Mouse (Mus musculus) heart, postnatal 0 days (tissue): ENCODE results near the gene Pzp.

Source experiments
- CTCF ChIP-seq: IDR thresholded peaks from 2 replicates; pipeline ENCODE4 v1.5.1; 2016; ENCODE audit warnings: antibody characterized with exemption, control low read depth, low read depth
- EP300 ChIP-seq: IDR thresholded peaks from 2 replicates; pipeline ENCODE4 v1.6.1; 2016; ENCODE audit warnings: antibody characterized with exemption, low read depth

GRCm38 (mm10) chr6:128527110-128527509 lies 590 bp upstream of the Pzp start:
- no peak for TF ChIP-seq EP300
- no peak for TF ChIP-seq CTCF
